Mouse (Mus musculus) ES-Bruce4 (cell line): Measurements from ENCODE around the gene Asb7. TPM values are rescaled to one million over a fixed set of nuclear protein-coding genes. Genes with fewer than 3 reads are reported as not detected.

Experiments
- H3K27ac ChIP-seq: 2 replicates; pipeline ENCODE4 v1.5.1; 2012; ENCODE audit warnings: low read length, inconsistent platforms; ENCODE audit not compliant: insufficient read depth
- H3K27me3 ChIP-seq: 2 replicates; pipeline ENCODE4 v1.6.1; 2012; ENCODE audit warnings: mild to moderate bottlenecking, low read length, inconsistent platforms; ENCODE audit not compliant: control insufficient read depth, poor library complexity, insufficient read depth, severe bottlenecking
- H3K36me3 ChIP-seq: 2 replicates; pipeline ENCODE4 v1.6.1; 2012; ENCODE audit warnings: inconsistent platforms, mild to moderate bottlenecking, low read length, moderate library complexity; ENCODE audit not compliant: control insufficient read depth, poor library complexity, insufficient read depth, severe bottlenecking
- H3K4me1 ChIP-seq: one replicate; pipeline ENCODE4 v1.8.1; 2011; ENCODE audit warnings: low read length; ENCODE audit not compliant: control insufficient read depth, insufficient read depth
- H3K4me3 ChIP-seq: 2 replicates; pipeline ENCODE4 v1.5.1; 2011; ENCODE audit warnings: low read depth, mild to moderate bottlenecking, low read length
- H3K9ac ChIP-seq: 2 replicates; pipeline ENCODE4 v1.6.1; 2012; ENCODE audit warnings: low read depth, mild to moderate bottlenecking, inconsistent platforms; ENCODE audit not compliant: poor library complexity, severe bottlenecking
- H3K9me3 ChIP-seq: replicated peaks from 2 replicates; pipeline ENCODE4 v1.6.1; 2012; ENCODE audit warnings: mild to moderate bottlenecking, low read length, inconsistent platforms; ENCODE audit not compliant: control insufficient read depth, poor library complexity, insufficient read depth, severe bottlenecking
- CTCF ChIP-seq: IDR thresholded peaks from one replicate; pipeline ENCODE4 v1.8.1; 2011; ENCODE audit warnings: low read depth, low read length
- EP300 ChIP-seq: IDR thresholded peaks from 2 replicates; pipeline ENCODE4 v1.6.1; 2011; ENCODE audit warnings: low read depth, low read length; ENCODE audit not compliant: insufficient read depth
- POLR2A ChIP-seq: IDR thresholded peaks from one replicate; pipeline ENCODE4 v1.8.1; 2011; ENCODE audit warnings: low read length; ENCODE audit not compliant: insufficient read depth
- polyA plus RNA-seq: library from polyadenylated mRNA; stranded (reverse); fragments of >200 nt; gene quantifications from 2 replicates; pipeline ENCODE4 v1.2.4, GENCODE M21; 2011; ENCODE audit warnings: low read depth; ENCODE audit not compliant: missing spikeins, insufficient read depth, insufficient read length

Asb7 gene
- polyA plus RNA-seq, 1 experiment = 22.0 TPM

GRCm38 (mm10) chr7:66728072-66728471, 38.7 kb upstream of the Asb7 start:
- Histone ChIP-seq H3K4me1 (no peaks in the 10 kb centered on the region), H3K9ac (no peak overlapping the region), H3K4me3 (no peak overlapping the region), H3K9me3 (peaks cover 7% of the 10 kb centered on the region; the same call in 1 of the 2 replicates), H3K27me3 (no peaks in the 10 kb centered on the region), H3K36me3 (no peaks in the 10 kb centered on the region), H3K27ac (no peak overlapping the region)
- no peak for TF ChIP-seq POLR2A
- no peak for TF ChIP-seq EP300
- no peak for TF ChIP-seq CTCF

- Histone ChIP-seq H3K27me3 (no peaks in the 10 kb centered on the region), H3K9ac (no peak overlapping the region), H3K27ac (no peak overlapping the region), H3K4me3 (no peak overlapping the region), H3K36me3 (no peaks in the 10 kb centered on the region), H3K9me3 (peaks cover 7% of the 10 kb centered on the region; the same call in 1 of the 2 replicates), H3K4me1 (no peaks in the 10 kb centered on the region)
- no peak for TF ChIP-seq EP300
- no peak for TF ChIP-seq CTCF
- TF ChIP-seq POLR2A = no peak
Measured at GRCm38 (mm10) chr7:66724954-66725353, 35.6 kb upstream of the Asb7 start.

GRCm38 (mm10) chr7:66724514-66724913, 35.1 kb upstream of the Asb7 start:
- H3K9me3 ChIP-seq = peaks cover 7% of the 10 kb centered on the region; the same call in 1 of the 2 replicates
- H3K4me1 ChIP-seq = no peaks in the 10 kb centered on the region
- no peak overlapping the region for H3K9ac ChIP-seq
- no peak overlapping the region for H3K27ac ChIP-seq
- H3K4me3 ChIP-seq = no peak overlapping the region
- no peaks in the 10 kb centered on the region for H3K36me3 ChIP-seq
- no peak for TF ChIP-seq EP300
- no peak for TF ChIP-seq CTCF
- no peak for TF ChIP-seq POLR2A
- H3K27me3 ChIP-seq = no peaks in the 10 kb centered on the region

- Histone ChIP-seq H3K4me3 (no peak overlapping the region), H3K9ac (no peak overlapping the region), H3K4me1 (no peaks in the 10 kb centered on the region), H3K27ac (no peak overlapping the region), H3K36me3 (no peaks in the 10 kb centered on the region), H3K9me3 (no peaks in the 10 kb centered on the region), H3K27me3 (no peaks in the 10 kb centered on the region)
- TF ChIP-seq POLR2A (no peak), CTCF (no peak), EP300 (no peak)
Measured at GRCm38 (mm10) chr7:66711166-66711565, 21.8 kb upstream of the Asb7 start.

GRCm38 (mm10) chr7:66704631-66705030, 15.2 kb upstream of the Asb7 start:
- no peak overlapping the region for H3K27ac ChIP-seq
- no peak overlapping the region for H3K9ac ChIP-seq
- no peaks in the 10 kb centered on the region for H3K9me3 ChIP-seq
- no peak overlapping the region for H3K4me3 ChIP-seq
- H3K36me3 ChIP-seq = no peaks in the 10 kb centered on the region
- H3K27me3 ChIP-seq = no peaks in the 10 kb centered on the region
- TF ChIP-seq EP300 (no peak), POLR2A (no peak), CTCF (no peak)
- H3K4me1 ChIP-seq = no peaks in the 10 kb centered on the region

- H3K36me3 ChIP-seq = no peaks in the 10 kb centered on the region
Measured at GRCm38 (mm10) chr7:66702721-66703120, 13.3 kb upstream of the Asb7 start.

GRCm38 (mm10) chr7:66694467-66694866, 5.1 kb upstream of the Asb7 start:
- no peaks in the 10 kb centered on the region for H3K4me1 ChIP-seq
- H3K9ac ChIP-seq = no peak overlapping the region
- no peak overlapping the region for H3K4me3 ChIP-seq
- no peak overlapping the region for H3K27ac ChIP-seq
- no peaks in the 10 kb centered on the region for H3K36me3 ChIP-seq
- no peaks in the 10 kb centered on the region for H3K27me3 ChIP-seq
- H3K9me3 ChIP-seq = no peaks in the 10 kb centered on the region
- no peak for TF ChIP-seq POLR2A
- TF ChIP-seq EP300 = no peak
- TF ChIP-seq CTCF = no peak

More at GRCm38 (mm10) chr7:66702721-66703120, 13.3 kb upstream of the Asb7 start:
- no peak overlapping the region for H3K4me3 ChIP-seq
- TF ChIP-seq POLR2A (no peak), CTCF (no peak), EP300 (no peak)
- H3K27me3 ChIP-seq = no peaks in the 10 kb centered on the region
- H3K27ac ChIP-seq = no peak overlapping the region
- no peak overlapping the region for H3K9ac ChIP-seq
- no peaks in the 10 kb centered on the region for H3K4me1 ChIP-seq
- no peaks in the 10 kb centered on the region for H3K9me3 ChIP-seq
